Mouse (Mus musculus): Measurements from ENCODE around the gene Sec1.

Gene Sec1

GRCm38 (mm10) chr7:45717918-45718297 is 23.7 kb upstream of the Sec1 start, which contains the start of gene Sphk2:
TSS of gene Sphk2 (minus strand) at chr7:45718002.
- peak; percentile 92 for DNase-seq (ENCODE audit: low read depth, low spot score)

- DNase-seq (ENCODE audit: low read depth, low spot score), result no peak
Measured at GRCm38 (mm10) chr7:45716952-45717917, 23.0 kb upstream of the Sec1 start.

GRCm38 (mm10) chr7:45716460-45716857 is 22.3 kb upstream of the Sec1 start:
- no peak for DNase-seq (ENCODE audit: low read depth, low spot score)

GRCm38 (mm10) chr7:45715741-45716459 is 21.7 kb upstream of the Sec1 start:
- no peak for DNase-seq (ENCODE audit: low read depth, low spot score)

- DNase-seq (ENCODE audit: low read depth, low spot score), result peak; percentile 95
Measured at GRCm38 (mm10) chr7:45715090-45715708, 21.0 kb upstream of the Sec1 start, which contains the start of gene Rpl18. TSS of gene Rpl18 (plus strand) at chr7:45715457.

- no peak for DNase-seq (ENCODE audit: low read depth, low spot score)
Measured at GRCm38 (mm10) chr7:45714630-45715089, 20.5 kb upstream of the Sec1 start.

DNA sequence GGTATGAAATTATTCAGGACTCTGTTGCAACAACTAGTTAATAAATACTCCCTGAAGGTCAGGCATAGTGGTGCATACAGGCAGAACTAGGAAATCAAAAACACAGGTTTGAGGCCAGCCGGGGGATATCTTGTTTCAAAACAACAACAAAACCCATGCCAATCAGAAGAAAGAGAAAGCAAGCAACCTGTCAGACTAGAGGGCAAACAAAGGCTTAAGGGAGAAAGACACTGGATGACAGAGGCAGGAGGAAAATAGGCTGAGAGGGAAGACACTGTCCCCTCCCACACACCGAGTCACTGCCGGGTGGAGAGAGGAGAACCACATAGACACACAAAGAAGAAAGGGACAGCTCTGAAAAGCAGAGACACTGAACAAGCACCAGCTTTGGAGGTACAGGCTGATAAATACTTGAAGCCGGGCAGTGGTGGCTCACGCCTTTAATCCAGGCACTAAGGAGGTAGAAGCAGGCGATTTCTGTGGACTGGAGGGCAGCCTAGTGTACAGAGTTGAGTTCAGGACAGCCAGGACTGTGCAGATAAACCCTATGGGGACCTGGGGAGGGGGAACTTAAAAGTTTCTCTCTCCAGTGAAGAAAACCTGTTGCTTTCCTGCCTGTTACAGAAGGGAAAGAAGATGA is 19.8 kb upstream of the Sec1 start:
- DNase-seq (ENCODE audit: low read depth, low spot score), result no peak

- DNase-seq (ENCODE audit: low read depth, low spot score), result no peak
Measured at GRCm38 (mm10) chr7:45713396-45713795, 19.2 kb upstream of the Sec1 start.

DNA sequence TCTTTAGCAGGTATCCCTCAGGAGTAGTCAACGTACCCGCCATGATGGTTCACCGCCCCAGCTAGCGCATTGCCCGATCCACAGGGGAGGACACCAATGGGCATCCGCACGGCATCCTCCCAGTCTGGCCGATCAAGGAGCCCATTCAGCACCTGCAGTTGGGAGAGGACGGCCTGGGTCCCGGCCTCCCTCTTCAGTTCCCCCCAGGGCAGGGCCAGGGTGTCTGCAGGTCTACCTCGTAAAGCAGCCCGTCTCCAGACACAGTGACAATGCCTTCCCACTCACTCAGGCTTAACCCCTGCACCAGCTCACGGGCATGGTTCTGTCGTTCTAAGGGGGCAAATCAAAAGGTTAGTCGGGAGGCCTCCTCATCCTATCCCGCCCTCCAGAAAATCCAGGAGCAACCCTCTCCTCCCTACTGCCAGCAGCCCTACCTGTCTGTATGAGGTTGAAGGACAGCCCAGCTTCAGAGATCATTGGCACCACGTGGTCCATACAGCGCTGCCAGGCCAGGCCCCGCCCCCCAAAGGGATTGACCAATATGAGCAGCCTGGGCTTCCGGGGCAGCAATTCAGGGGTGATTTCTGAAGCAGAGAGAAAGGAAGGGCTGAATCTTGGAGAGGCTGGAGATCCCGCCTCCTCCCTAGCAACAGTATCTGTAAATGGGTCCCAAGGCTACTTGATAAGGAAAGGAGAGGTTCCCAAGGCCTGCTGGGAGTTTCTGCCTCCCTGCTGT is 18.0 kb upstream of the Sec1 start:
- DNase-seq (ENCODE audit: low read depth, low spot score), result no peak

GRCm38 (mm10) chr7:45711316-45712021 is 17.3 kb upstream of the Sec1 start:
- no peak for DNase-seq (ENCODE audit: low read depth, low spot score)

GRCm38 (mm10) chr7:45710477-45711191 is 16.4 kb upstream of the Sec1 start:
- DNase-seq (ENCODE audit: low read depth, low spot score), result no peak

DNA sequence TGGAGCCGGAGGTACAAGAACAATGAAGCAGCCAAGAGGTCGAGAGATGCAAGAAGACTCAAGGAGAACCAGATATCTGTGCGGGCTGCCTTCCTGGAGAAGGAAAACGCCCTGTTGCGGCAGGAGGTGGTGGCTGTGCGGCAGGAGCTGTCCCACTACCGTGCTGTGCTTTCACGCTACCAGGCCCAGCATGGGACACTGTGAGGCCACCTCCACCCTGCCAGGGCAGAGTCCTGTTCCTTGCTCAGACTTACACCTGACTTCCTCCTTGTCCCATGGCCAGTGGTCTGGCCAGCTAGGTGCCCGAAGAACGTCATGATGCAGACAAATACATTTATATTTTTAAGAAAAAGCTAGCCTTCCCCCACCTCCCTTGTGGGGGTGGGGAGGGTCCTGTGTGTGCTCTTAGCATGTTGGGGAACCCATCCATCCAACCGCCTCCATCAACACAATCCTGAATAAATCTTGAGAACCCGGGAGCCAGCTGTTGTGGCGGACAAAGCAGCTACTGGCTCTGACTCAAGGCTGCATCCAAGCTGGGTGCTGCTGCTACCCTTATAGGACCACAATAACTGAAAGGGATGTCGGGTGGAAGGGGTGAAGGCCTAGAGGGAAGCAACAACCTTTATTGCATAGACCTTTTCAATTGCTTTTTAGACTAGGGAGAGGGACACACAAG is 15.6 kb upstream of the Sec1 start:
- DNase-seq (ENCODE audit: low read depth, low spot score), result no peak

DNA sequence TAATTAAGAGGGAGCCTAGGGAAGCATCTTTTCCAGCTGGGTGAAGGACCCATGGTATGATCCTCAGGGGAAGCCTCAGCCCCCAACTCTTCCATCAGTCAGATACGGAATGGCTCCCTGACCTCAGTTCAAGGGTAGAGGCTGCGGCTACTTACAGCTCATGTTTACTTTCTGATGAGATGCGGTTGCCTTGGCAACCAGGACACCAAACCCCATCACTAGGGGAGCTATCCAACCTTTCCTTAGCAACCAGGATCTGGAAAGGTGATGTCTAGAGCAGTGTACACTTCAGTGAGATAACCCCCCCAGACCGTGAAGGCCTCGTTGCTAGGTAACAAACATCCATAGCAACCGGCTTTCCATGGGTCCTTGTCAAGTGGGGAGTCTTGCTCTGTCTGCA is 14.8 kb upstream of the Sec1 start:
- no peak for DNase-seq (ENCODE audit: low read depth, low spot score)

- DNase-seq (ENCODE audit: low read depth, low spot score), result no peak
Measured at GRCm38 (mm10) chr7:45708221-45708761, 14.1 kb upstream of the Sec1 start.

DNA sequence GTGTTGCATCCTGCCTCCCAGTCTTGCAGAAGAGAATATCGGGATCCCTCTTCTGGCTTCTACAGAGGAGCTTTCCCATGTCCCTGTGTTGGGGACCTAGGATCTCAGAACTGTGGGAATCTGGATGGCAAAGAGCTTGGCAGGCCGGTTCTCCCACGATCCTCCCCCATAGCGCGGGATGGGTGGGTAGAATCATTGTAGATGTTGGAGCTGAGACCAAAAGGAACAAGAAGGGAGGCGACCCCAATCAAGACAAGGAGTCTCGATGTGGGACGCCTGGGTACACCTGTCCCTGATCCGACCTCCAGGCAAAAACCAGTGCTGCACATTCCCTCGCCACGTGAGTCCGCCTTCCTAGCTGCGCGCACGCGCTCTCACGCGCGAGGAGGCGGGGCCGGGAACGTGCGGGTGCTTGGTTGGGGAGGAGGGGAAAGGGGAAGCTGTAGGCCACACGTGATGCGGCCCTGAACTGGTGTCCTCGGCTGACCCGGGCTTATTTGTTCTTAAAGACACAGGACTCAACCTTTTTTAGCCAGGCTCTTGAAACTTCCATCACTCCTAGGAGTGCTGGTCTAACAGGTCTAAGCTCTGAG is 13.3 kb upstream of the Sec1 start:
- no peak for DNase-seq (ENCODE audit: low read depth, low spot score)

DNA sequence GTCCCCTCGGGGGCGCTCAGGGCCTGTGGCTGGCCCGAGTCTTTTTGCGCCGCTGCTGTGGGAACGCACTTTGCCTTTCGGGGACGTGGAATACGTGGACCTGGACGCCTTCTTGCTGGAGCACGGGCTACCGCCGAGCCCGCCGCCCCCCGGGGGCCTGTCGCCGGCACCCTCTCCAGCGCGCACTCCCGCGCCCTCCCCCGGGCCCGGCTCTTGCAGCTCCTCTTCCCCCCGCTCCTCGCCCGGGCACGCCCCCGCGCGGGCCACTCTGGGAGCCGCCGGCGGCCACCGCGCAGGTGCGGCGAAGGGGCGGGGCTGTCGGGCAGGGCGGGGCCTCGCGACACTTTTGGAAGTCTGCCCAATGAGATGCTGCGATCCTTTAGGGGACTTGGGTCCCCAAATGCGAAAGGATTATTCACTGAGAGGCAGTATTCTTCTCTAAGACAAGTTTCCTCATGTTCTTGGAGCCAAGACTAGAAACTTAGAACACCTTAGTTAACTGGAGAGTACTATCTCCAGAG is 12.6 kb upstream of the Sec1 start:
- no peak for DNase-seq (ENCODE audit: low read depth, low spot score)

- DNase-seq (ENCODE audit: low read depth, low spot score), result no peak
Measured at GRCm38 (mm10) chr7:45705873-45706281, 11.7 kb upstream of the Sec1 start.

- no peak for DNase-seq (ENCODE audit: low read depth, low spot score)
Measured at GRCm38 (mm10) chr7:45705443-45705864, 11.3 kb upstream of the Sec1 start.

Measured in brain, embryonic 18.5 days (tissue).